Mouse (Mus musculus): ENCODE data around the gene Znrf1.

Znrf1 gene

GRCm38 (mm10) chr8:111570432-111570831 is 34.5 kb downstream of the Znrf1 start:
- peak; percentile 42 for DNase-seq

- DNase-seq: no peak
Observed at GRCm38 (mm10) chr8:111571661-111572060, 35.8 kb downstream of the Znrf1 start.

GRCm38 (mm10) chr8:111572431-111572830 is 36.5 kb downstream of the Znrf1 start:
- no peak for DNase-seq

- DNase-seq: peak; percentile 40
Observed at GRCm38 (mm10) chr8:111573583-111573982, 37.7 kb downstream of the Znrf1 start.

- no peak for DNase-seq
Observed at GRCm38 (mm10) chr8:111574016-111574415, 38.1 kb downstream of the Znrf1 start.

- DNase-seq: no peak
Observed at GRCm38 (mm10) chr8:111575492-111575891, 39.6 kb downstream of the Znrf1 start.

GRCm38 (mm10) chr8:111576501-111576900 is 40.6 kb downstream of the Znrf1 start:
- peak; percentile 45 for DNase-seq

- peak; percentile 38 for DNase-seq
Observed at GRCm38 (mm10) chr8:111577880-111578533, 42.1 kb downstream of the Znrf1 start.

GRCm38 (mm10) chr8:111579318-111579717 is 43.4 kb downstream of the Znrf1 start:
- no peak for DNase-seq

- no peak for DNase-seq
Observed at GRCm38 (mm10) chr8:111580306-111580705, 44.4 kb downstream of the Znrf1 start.

- DNase-seq: no peak
Observed at GRCm38 (mm10) chr8:111582386-111582785, 46.5 kb downstream of the Znrf1 start.

- DNase-seq: peak; percentile 12
Observed at GRCm38 (mm10) chr8:111584946-111585345, 49.0 kb downstream of the Znrf1 start.

GRCm38 (mm10) chr8:111587545-111588094 is 51.7 kb downstream of the Znrf1 start:
- no peak for DNase-seq

- DNase-seq: no peak
Observed at GRCm38 (mm10) chr8:111588336-111588735, 52.4 kb downstream of the Znrf1 start.

- no peak for DNase-seq
Observed at GRCm38 (mm10) chr8:111590214-111590613, 54.3 kb downstream of the Znrf1 start.

- no peak for DNase-seq
Observed at GRCm38 (mm10) chr8:111591176-111591575, 55.3 kb downstream of the Znrf1 start.

- DNase-seq: no peak
Observed at GRCm38 (mm10) chr8:111592390-111592910, 56.6 kb downstream of the Znrf1 start.

- peak; percentile 58 for DNase-seq
Observed at GRCm38 (mm10) chr8:111594044-111594840, 58.3 kb downstream of the Znrf1 start.

- DNase-seq: no peak
Observed at GRCm38 (mm10) chr8:111594951-111595350, 59.1 kb downstream of the Znrf1 start.

- peak; percentile 90 for DNase-seq
Observed at GRCm38 (mm10) chr8:111595712-111596484, 60.0 kb downstream of the Znrf1 start.

- DNase-seq: peak; percentile 54
Observed at GRCm38 (mm10) chr8:111596485-111596821, 60.6 kb downstream of the Znrf1 start.

GRCm38 (mm10) chr8:111597310-111597709 is 61.4 kb downstream of the Znrf1 start:
- no peak for DNase-seq

Measured in thymus, postnatal 25 days (tissue).